Mouse (Mus musculus) adrenal gland, postnatal 0 days (tissue): ENCODE measurements around the gene Acod1. TPM values are rescaled to one million over a fixed set of nuclear protein-coding genes. Genes with fewer than 3 reads are reported as not detected.

ENCODE experiments used
- polyA plus RNA-seq: library from polyadenylated mRNA; unstranded; fragments of >200 nt; fragmentation: Nextera tagmentation; extraction: Ambion mirVana; gene quantifications from 2 replicates; pipeline ENCODE4 v1.2.1, GENCODE M21; 2015

Acod1 gene
- not detected in 2 replicates for polyA plus RNA-seq

DNA sequence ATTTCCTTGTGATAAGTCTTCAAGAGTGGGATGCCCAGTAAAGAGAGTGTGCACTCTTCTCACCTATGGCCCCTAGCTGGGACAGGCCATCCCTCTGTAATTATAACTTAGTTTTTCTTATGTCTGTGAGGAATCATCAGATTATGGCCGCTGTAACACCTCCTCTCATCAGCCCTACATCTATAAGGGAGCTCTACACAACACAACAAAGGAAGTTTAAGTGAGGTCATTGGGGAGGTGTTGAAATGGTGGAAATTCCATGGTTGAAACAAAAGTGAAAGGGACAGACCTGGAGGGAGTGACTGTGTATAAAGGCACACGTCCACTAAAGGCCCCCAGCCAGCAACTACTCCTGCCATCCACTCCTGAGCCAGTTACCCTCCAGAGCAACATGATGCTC, at the start of gene Acod1:
Acod1 (plus strand) TSS at position 301 of the 400 bp plus-strand sequence.

DNA sequence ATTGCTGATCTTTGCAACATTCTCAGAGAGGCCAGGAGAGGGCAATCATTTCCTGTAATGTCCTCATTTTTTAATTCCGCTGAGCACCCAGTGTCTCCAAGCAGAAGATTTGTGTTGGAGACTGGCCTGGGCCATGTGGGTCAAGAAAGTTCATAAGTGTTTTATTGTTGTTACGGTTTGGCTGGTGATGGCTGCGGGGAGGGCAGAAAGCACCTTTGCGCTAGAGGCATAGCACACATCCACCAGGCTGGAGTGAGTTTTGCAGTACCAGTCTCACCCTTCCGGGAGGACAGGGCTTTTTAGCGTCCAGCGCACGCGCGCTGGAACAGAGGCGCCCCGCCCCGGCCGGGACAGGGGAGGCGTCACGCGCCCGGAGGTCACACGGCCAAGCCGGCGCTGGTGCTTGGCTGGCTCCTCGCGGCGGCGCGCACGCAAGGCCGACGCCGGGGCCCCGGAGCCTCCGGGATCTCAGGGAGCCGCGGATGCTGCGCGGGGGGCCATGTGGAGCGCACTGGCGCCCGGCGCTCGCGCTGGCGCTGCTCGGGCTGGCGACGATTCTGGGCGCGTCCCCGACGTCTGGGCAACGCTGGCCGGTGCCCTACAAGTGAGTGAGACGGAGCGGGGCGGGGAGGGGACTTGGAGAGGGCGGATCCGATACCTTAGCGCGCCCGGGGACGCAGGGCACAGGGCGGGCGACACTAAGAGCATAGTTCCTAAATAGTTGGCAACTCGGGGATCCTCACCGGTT, 23.3 kb downstream of the Acod1 start, which contains the start of gene Cln5:
Cln5 (plus strand) TSS at position 353 of the 748 bp plus-strand sequence.

DNA sequence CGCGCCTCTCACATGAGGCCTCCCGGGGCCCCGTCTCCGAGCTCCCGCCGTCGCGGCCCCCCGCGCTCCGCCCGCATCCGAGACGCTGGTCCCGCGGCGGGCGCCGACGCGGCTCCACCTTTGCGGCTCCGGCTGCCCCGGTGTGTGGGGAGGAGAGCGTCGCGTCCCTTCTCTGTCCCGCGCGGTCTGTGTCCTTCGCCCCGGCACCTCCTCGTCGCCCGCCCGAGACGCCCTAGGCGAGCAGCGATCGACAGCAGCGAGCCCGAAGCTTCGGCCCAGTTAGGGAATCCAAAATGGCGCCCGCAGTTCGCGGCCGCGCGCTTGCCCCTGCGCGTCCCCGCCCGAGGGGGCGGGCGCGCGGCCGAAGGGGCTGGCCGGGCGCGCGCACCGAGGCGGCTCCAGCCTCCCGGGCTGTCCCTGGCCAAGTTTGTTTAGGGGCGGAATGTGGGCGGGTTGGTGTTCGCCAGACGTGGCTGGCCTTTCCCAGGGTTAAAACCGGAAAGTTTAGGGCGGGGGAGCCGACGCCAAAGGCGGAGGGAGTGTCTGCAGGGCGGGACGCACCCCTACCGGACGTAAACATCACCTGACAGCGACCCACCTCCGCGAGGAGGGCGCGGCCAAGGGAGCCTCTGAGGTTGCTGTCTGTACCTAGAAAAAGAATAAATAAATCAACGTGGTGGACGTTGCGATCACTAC, 52.6 kb downstream of the Acod1 start, which contains the start of gene Fbxl3:
Fbxl3 (minus strand) TSS at position 329 of the 696 bp plus-strand sequence.

Other genes starting within 250 kb of the Acod1 start
- 7.4 and 10.1 TPM in 2 replicates for gene Kctd12, start 64.3 kb upstream of the Acod1 start, polyA plus RNA-seq
- gene Cln5, start 23.2 kb downstream of the Acod1 start, polyA plus RNA-seq, result 22.0 and 25.7 TPM in 2 replicates
- 25.4 and 28.1 TPM in 2 replicates for gene Fbxl3, start 52.6 kb downstream of the Acod1 start, polyA plus RNA-seq